In genomic region chr5:121366449-121367225, GRCm38 (mm10) we compare ENCODE assay signal across 20 mouse cellular contexts. TPM values are rescaled to one million over a fixed set of nuclear protein-coding genes. Genes with fewer than 3 reads are reported as not detected.
DNase-seq lines count a peak whose midpoint lies in the region; ATAC-seq and TF ChIP-seq lines count a peak whose summit lies in the region.
"Had no signal": no experiment of that assay in that cellular context is flagged by ENCODE, and none has a peak within 500 bp of the region (broad histone marks: within the 10 kb centered on the region; RNA-seq: fewer than 3 reads in every experiment).

No protein-coding gene starts in this region.

- ATAC-seq in intestine, embryonic 15.5 days = no peak

- no peak for TF ChIP-seq CTCF in kidney, adult 2 months (conservative IDR thresholded peaks at IDR 0.05; ENCODE audit: insufficient read depth, insufficient read length, low read depth, low read length)

- TF ChIP-seq POLR2A in kidney, adult 2 months (IDR thresholded peaks at IDR 0.05; ENCODE audit: low read depth, low read length) = no peak

- no peak overlapping the region for H3K4me2 ChIP-seq in intestine, embryonic 15.5 days (replicated peaks)
- H3K4me2 ChIP-seq: heart, embryonic 15.5 days; hindbrain, embryonic 14.5 days; limb, embryonic 15.5 days had no signal

- 78% methylated on average over 16 of the region's 16 CpGs for WGBS in kidney, adult 2 months
- 80% methylated on average over 16 of the region's 16 CpGs for WGBS in intestine, embryonic 15.5 days

- DNase-seq in cerebellum, postnatal 10 days = peak; percentile 59 to 68
- no peak for DNase-seq in cerebellum, adult 11 months
- DNase-seq in kidney, adult 2 months = peak; percentile 16
- no peak for DNase-seq in kidney, postnatal 14 days
- DNase-seq in NIH3T3 (ENCODE audit: low read depth) = peak; percentile 22
- peak; percentile 46 for DNase-seq in lung, postnatal 10 days
- no peak for DNase-seq in adrenal gland, adult (ENCODE audit: inconsistent age in 2 of 2, low spot score in 1 of 2)
- DNase-seq: adrenal gland, postnatal 36 days; cerebellum, adult 11-12 months; heart, postnatal 36 days; kidney, adult 9 months; kidney, postnatal 4 days; spleen, adult 18-20 months had no signal

- H3K9me3 ChIP-seq in intestine, embryonic 15.5 days = no peaks in the 10 kb centered on the region
- H3K9me3 ChIP-seq: forebrain, embryonic 10.5 days; heart, embryonic 15.5 days; limb, embryonic 15.5 days; midbrain, embryonic 10.5 days had no signal

- H3K36me3 ChIP-seq in kidney, adult 2 months (ENCODE audit: control insufficient read depth, insufficient read depth, low read length) = no peaks in the 10 kb centered on the region
- H3K36me3 ChIP-seq in intestine, embryonic 15.5 days = peaks cover 39% of the 10 kb centered on the region

- H3K9ac ChIP-seq in intestine, embryonic 15.5 days = no peak overlapping the region
- H3K9ac ChIP-seq: heart, embryonic 15.5 days; hindbrain, embryonic 14.5 days; limb, embryonic 15.5 days; liver, embryonic 14.5 days had no signal

- H3K4me3 ChIP-seq in kidney, adult 2 months (ENCODE audit: insufficient read depth, low read depth, low read length) = no peak overlapping the region
- no peak overlapping the region for H3K4me3 ChIP-seq in intestine, embryonic 15.5 days (replicated peaks)
- H3K4me3 ChIP-seq: forebrain, embryonic 10.5 days; heart, embryonic 15.5 days; limb, embryonic 15.5 days; midbrain, embryonic 10.5 days had no signal

- H3K27me3 ChIP-seq in kidney, adult 2 months (replicated peaks; ENCODE audit: control insufficient read depth, insufficient read depth, low read length) = no peaks in the 10 kb centered on the region
- no peaks in the 10 kb centered on the region for H3K27me3 ChIP-seq in intestine, embryonic 15.5 days (replicated peaks)
- H3K27me3 ChIP-seq: heart, embryonic 15.5 days; limb, embryonic 15.5 days had no signal

- H3K27ac ChIP-seq in kidney, adult 2 months (ENCODE audit: insufficient read depth, low read depth, low read length) = no peak overlapping the region
- H3K27ac ChIP-seq in intestine, embryonic 15.5 days = no peak overlapping the region
- H3K27ac ChIP-seq: forebrain, embryonic 10.5 days; heart, embryonic 15.5 days; hindbrain, embryonic 14.5 days; limb, embryonic 15.5 days; liver, embryonic 14.5 days; midbrain, embryonic 10.5 days had no signal

- no peaks in the 10 kb centered on the region for H3K4me1 ChIP-seq in kidney, adult 2 months (ENCODE audit: control insufficient read depth, insufficient read depth, low read length)
- no peaks in the 10 kb centered on the region for H3K4me1 ChIP-seq in intestine, embryonic 15.5 days (replicated peaks)
- H3K4me1 ChIP-seq: forebrain, embryonic 10.5 days; heart, embryonic 15.5 days; limb, embryonic 15.5 days; midbrain, embryonic 10.5 days had no signal

RNA-seq across cellular contexts. Expression of gene Trafd1, which starts 18.8 kb away (rescaled TPM):
- 41.0 and 48.6 TPM in 2 replicates for polyA plus RNA-seq in kidney, adult 2 months (2012; rRNA removed)
- 55.1 and 58.1 TPM in 2 replicates for polyA plus RNA-seq in intestine, embryonic 15.5 days (2015; fragmentation: Nextera tagmentation; extraction: Ambion mirVana)

RNA-seq across cellular contexts. Expression of gene Naa25, which starts 31.1 kb away (rescaled TPM):
- polyA plus RNA-seq in kidney, adult 2 months (2012; rRNA removed) = 7.0 and 8.1 TPM in 2 replicates
- polyA plus RNA-seq in intestine, embryonic 15.5 days (2015; fragmentation: Nextera tagmentation; extraction: Ambion mirVana) = 46.3 and 48.0 TPM in 2 replicates

Comparison
In these comparisons a context has a peak if more than half of its experiments do, and no peak if none do; other contexts are left out.
1. DNase-seq: peak in cerebellum, postnatal 10 days (2 of 2), kidney, adult 2 months (single experiment), NIH3T3 (single experiment) and lung, postnatal 10 days (single experiment); none in cerebellum, adult 11 months (single experiment), kidney, postnatal 14 days (single experiment) and adrenal gland, adult (0 of 2).